Mouse (Mus musculus): ENCODE data around the gene Ahdc1.
"Not testable (repeated sequence)": the region's sequence is repeated elsewhere in the genome, so short reads cannot be mapped to it uniquely, and the experiment has no call there.

Gene Ahdc1

GRCm38 (mm10) chr4:132988581-132989355 lies 22.3 kb upstream of the Ahdc1 start:
- in situ Hi-C loops (cut with MboI, MseI): no loop called here

- in situ Hi-C loops (cut with MboI, MseI): loop anchor here (5.0 kb wide), 1 partner anchor 41 kb away; no protein-coding TSS in a partner anchor
These were observed 17.5 kb upstream of the Ahdc1 start for GRCm38 (mm10) chr4:132993553-132993952.

- in situ Hi-C loops (cut with MboI, MseI): no loop called here
These were observed 13.4 kb upstream of the Ahdc1 start for GRCm38 (mm10) chr4:132997469-132998237.

- in situ Hi-C loops (cut with MboI, MseI): no loop called here
These were observed 8.2 kb upstream of the Ahdc1 start for GRCm38 (mm10) chr4:133002896-133003295.

GRCm38 (mm10) chr4:133003316-133004018 lies 7.6 kb upstream of the Ahdc1 start:
- in situ Hi-C loops (cut with MboI, MseI): no loop called here

- in situ Hi-C loops (cut with MboI, MseI): no loop called here
These were observed 5.8 kb upstream of the Ahdc1 start for GRCm38 (mm10) chr4:133005233-133005632.

GRCm38 (mm10) chr4:133005885-133006451 lies 5.1 kb upstream of the Ahdc1 start:
- in situ Hi-C loops (cut with MboI, MseI): not testable (repeated sequence)

- in situ Hi-C loops (cut with MboI, MseI): no loop called here
These were observed 3.3 kb upstream of the Ahdc1 start for GRCm38 (mm10) chr4:133007513-133008380.

- in situ Hi-C loops (cut with MboI, MseI): no loop called here
These were observed 1.9 kb upstream of the Ahdc1 start for GRCm38 (mm10) chr4:133009131-133009530.

- in situ Hi-C loops (cut with MboI, MseI): loop anchor here (10.0 kb wide), 1 partner anchor 285 kb away; no protein-coding TSS in a partner anchor
These were observed 1.4 kb upstream of the Ahdc1 start for GRCm38 (mm10) chr4:133009676-133010075.

GRCm38 (mm10) chr4:133010611-133011010 lies 449 bp upstream of the Ahdc1 start:
- in situ Hi-C loops (cut with MboI, MseI): loop anchor here (10.0 kb wide), 1 partner anchor 284 kb away; no protein-coding TSS in a partner anchor

- in situ Hi-C loops (cut with MboI, MseI): loop anchor here (10.0 kb wide), 1 partner anchor 283 kb away; no protein-coding TSS in a partner anchor
These were observed 1.0 kb downstream of the Ahdc1 start for GRCm38 (mm10) chr4:133011821-133012775.

GRCm38 (mm10) chr4:133012776-133013265 lies 1.8 kb downstream of the Ahdc1 start:
- in situ Hi-C loops (cut with MboI, MseI): loop anchor here (10.0 kb wide), 1 partner anchor 282 kb away; no protein-coding TSS in a partner anchor

GRCm38 (mm10) chr4:133013266-133013891 lies 2.3 kb downstream of the Ahdc1 start:
- in situ Hi-C loops (cut with MboI, MseI): loop anchor here (10.0 kb wide), 1 partner anchor 281 kb away; no protein-coding TSS in a partner anchor

GRCm38 (mm10) chr4:133014088-133014487 lies 3.0 kb downstream of the Ahdc1 start:
- in situ Hi-C loops (cut with MboI, MseI): loop anchor here (10.0 kb wide), 1 partner anchor 281 kb away; no protein-coding TSS in a partner anchor

GRCm38 (mm10) chr4:133014896-133015709 lies 4.0 kb downstream of the Ahdc1 start:
- in situ Hi-C loops (cut with MboI, MseI): loop anchor here (5.0 to 10.0 kb wide), 2 partner anchors 42 to 280 kb away; no protein-coding TSS in a partner anchor

All from T-helper 1 cell (primary cell).